Mouse (Mus musculus): ENCODE measurements around the gene Vps4a. TPM values are rescaled to one million over a fixed set of nuclear protein-coding genes. Genes with fewer than 3 reads are reported as not detected.

The Vps4a gene
- polyA plus RNA-seq, 1 experiment from 2014 or later: 48.8 TPM

GRCm38 (mm10) chr8:107074128-107074527, 43.1 kb downstream of the Vps4a start:
- Histone ChIP-seq H3K9ac (ENCODE audit: low read depth, low read length) (no peak overlapping the region), H3K4me2 (replicated peaks; ENCODE audit: low read depth) (no peak overlapping the region), H3K4me1 (replicated peaks; ENCODE audit: control insufficient read depth, insufficient read depth, low read length) (no peaks in the 10 kb centered on the region), H3K27ac (ENCODE audit: low read depth, low read length) (no peak overlapping the region), H3K27me3 (replicated peaks; ENCODE audit: control insufficient read depth, insufficient read depth, low read length) (no peaks in the 10 kb centered on the region), H3K4me3 (ENCODE audit: low read depth, low read length) (no peak overlapping the region), H3K36me3 (ENCODE audit: control insufficient read depth, insufficient read depth) (peaks cover 72% of the 10 kb centered on the region), H3K9me3 (ENCODE audit: control insufficient read depth) (no peaks in the 10 kb centered on the region)
- no peak for ATAC-seq
- WGBS: 96% methylated on average over 1 of the region's 1 CpGs
- TF ChIP-seq CTCF (IDR thresholded peaks at IDR 0.05; ENCODE audit: low read depth): no peak

DNA sequence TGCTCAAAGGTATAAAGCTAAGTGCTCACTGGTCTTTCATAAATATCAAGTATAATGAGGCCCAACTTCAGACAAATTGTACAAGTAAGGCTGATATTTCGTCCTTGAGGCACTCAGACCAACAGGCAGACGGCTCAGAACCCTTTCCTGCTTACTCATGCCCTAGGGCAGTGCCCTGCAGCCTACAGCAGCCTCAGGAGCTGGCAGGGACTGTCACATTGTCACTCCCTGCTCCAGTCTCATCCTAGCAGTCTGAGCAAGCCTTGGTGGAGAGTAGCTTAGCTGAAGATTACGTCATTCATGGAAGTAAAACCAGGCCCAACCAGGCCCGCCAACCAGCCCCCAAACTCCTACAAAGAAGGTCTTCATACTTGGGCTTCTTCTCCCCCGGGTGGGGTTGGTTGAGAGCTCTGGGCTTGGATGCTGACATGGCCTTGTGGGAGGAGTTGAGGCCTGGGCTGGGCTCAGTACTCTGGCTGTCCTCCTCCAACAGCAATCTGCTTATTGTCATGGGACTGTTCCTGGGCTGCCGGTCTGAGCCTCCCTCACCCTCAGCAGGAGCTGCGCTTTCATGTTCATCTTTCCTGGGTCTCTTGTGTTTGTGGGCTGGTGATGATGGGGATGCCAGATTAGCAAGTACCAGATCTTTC, 45.3 kb downstream of the Vps4a start:
- peaks cover 79% of the 10 kb centered on the region for H3K36me3 ChIP-seq (ENCODE audit: control insufficient read depth, insufficient read depth)
- H3K9ac ChIP-seq (ENCODE audit: low read depth, low read length): no peak overlapping the region
- no peaks in the 10 kb centered on the region for H3K9me3 ChIP-seq (ENCODE audit: control insufficient read depth)
- H3K4me3 ChIP-seq (ENCODE audit: low read depth, low read length): no peak overlapping the region
- no peak overlapping the region for H3K4me2 ChIP-seq (replicated peaks; ENCODE audit: low read depth)
- no peaks in the 10 kb centered on the region for H3K27me3 ChIP-seq (replicated peaks; ENCODE audit: control insufficient read depth, insufficient read depth, low read length)
- TF ChIP-seq CTCF (IDR thresholded peaks at IDR 0.05; ENCODE audit: low read depth): no peak
- no peak for ATAC-seq
- 84% methylated on average over 7 of the region's 7 CpGs for WGBS
- H3K27ac ChIP-seq (ENCODE audit: low read depth, low read length): no peak overlapping the region
- no peaks in the 10 kb centered on the region for H3K4me1 ChIP-seq (replicated peaks; ENCODE audit: control insufficient read depth, insufficient read depth, low read length)

DNA sequence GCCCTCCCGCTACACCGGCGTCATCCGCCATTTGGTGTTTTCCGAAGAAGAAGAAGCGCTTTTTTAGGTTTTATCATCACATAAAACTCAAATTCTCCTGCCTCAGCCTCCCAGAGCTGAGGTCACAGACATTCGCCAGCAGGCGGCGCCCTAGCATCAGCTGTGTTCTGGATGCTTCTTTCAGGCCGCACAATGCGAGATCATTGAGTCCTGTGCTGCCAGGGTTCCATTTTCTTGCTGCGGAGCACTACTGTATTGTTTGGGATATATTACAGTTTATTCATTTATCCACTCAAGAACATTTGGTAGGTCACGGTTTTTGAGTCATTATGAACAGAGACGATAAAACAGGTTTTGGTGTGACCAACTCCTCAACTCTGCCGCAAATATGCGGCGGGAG, 54.3 kb downstream of the Vps4a start:
- no peak overlapping the region for H3K4me2 ChIP-seq (replicated peaks; ENCODE audit: low read depth)
- TF ChIP-seq CTCF (IDR thresholded peaks at IDR 0.05; ENCODE audit: low read depth): peak; percentile 54
- H3K27ac ChIP-seq (ENCODE audit: low read depth, low read length): no peak overlapping the region
- 96% methylated on average over 17 of the region's 17 CpGs for WGBS
- ATAC-seq: no peak
- H3K36me3 ChIP-seq (ENCODE audit: control insufficient read depth, insufficient read depth): peaks cover 43% of the 10 kb centered on the region
- no peak overlapping the region for H3K4me3 ChIP-seq (ENCODE audit: low read depth, low read length)
- H3K9ac ChIP-seq (ENCODE audit: low read depth, low read length): no peak overlapping the region
- H3K4me1 ChIP-seq (replicated peaks; ENCODE audit: control insufficient read depth, insufficient read depth, low read length): no peaks in the 10 kb centered on the region
- H3K9me3 ChIP-seq (ENCODE audit: control insufficient read depth): no peaks in the 10 kb centered on the region
- no peaks in the 10 kb centered on the region for H3K27me3 ChIP-seq (replicated peaks; ENCODE audit: control insufficient read depth, insufficient read depth, low read length)

- Histone ChIP-seq H3K4me2 (replicated peaks; ENCODE audit: low read depth) (no peak overlapping the region), H3K4me1 (replicated peaks; ENCODE audit: control insufficient read depth, insufficient read depth, low read length) (no peaks in the 10 kb centered on the region), H3K9ac (ENCODE audit: low read depth, low read length) (no peak overlapping the region), H3K4me3 (ENCODE audit: low read depth, low read length) (no peak overlapping the region), H3K27ac (ENCODE audit: low read depth, low read length) (no peak overlapping the region), H3K36me3 (ENCODE audit: control insufficient read depth, insufficient read depth) (peaks cover 43% of the 10 kb centered on the region), H3K9me3 (ENCODE audit: control insufficient read depth) (no peaks in the 10 kb centered on the region), H3K27me3 (replicated peaks; ENCODE audit: control insufficient read depth, insufficient read depth, low read length) (no peaks in the 10 kb centered on the region)
- ATAC-seq: no peak
- no peak for TF ChIP-seq CTCF (IDR thresholded peaks at IDR 0.05; ENCODE audit: low read depth)
- WGBS: 98% methylated on average over 5 of the region's 5 CpGs
These were observed 55.0 kb downstream of the Vps4a start for GRCm38 (mm10) chr8:107086018-107086417.

- no peak for ATAC-seq
These were observed 57.6 kb downstream of the Vps4a start for GRCm38 (mm10) chr8:107088526-107089063.

DNA sequence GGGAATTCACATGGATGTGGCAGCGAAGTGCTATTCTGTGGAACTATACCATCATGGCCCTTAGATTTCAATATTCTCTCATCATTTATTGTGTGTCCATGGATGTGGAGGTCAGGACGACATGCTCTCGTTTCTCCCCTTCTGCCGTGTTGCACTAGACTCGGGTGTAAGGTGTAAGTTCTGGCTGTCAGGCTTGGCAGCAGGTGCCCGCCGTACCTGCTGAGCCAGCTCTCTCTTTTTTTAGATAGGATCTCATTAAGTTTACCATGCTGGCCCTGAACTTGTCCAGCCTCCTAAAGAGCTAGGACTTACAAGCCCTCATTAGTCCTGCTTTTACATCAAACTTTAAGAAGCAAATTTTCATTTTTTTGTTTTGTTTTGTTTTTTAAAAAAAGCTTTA, 59.5 kb downstream of the Vps4a start:
- H3K36me3 ChIP-seq (ENCODE audit: control insufficient read depth, insufficient read depth): peaks cover 30% of the 10 kb centered on the region

More at GRCm38 (mm10) chr8:107088526-107089063, 57.6 kb downstream of the Vps4a start:
- Histone ChIP-seq H3K27ac (ENCODE audit: low read depth, low read length) (no peak overlapping the region), H3K4me1 (replicated peaks; ENCODE audit: control insufficient read depth, insufficient read depth, low read length) (no peaks in the 10 kb centered on the region), H3K27me3 (replicated peaks; ENCODE audit: control insufficient read depth, insufficient read depth, low read length) (no peaks in the 10 kb centered on the region), H3K9me3 (ENCODE audit: control insufficient read depth) (no peaks in the 10 kb centered on the region), H3K4me3 (ENCODE audit: low read depth, low read length) (no peak overlapping the region), H3K36me3 (ENCODE audit: control insufficient read depth, insufficient read depth) (peaks cover 41% of the 10 kb centered on the region), H3K4me2 (replicated peaks; ENCODE audit: low read depth) (no peak overlapping the region), H3K9ac (ENCODE audit: low read depth, low read length) (no peak overlapping the region)
- no peak for TF ChIP-seq CTCF (IDR thresholded peaks at IDR 0.05; ENCODE audit: low read depth)
- 98% methylated on average over 5 of the region's 5 CpGs for WGBS

More for the DNA sequence above, 59.5 kb downstream of the Vps4a start:
- ATAC-seq: no peak
- Histone ChIP-seq H3K27ac (ENCODE audit: low read depth, low read length) (no peak overlapping the region), H3K9me3 (ENCODE audit: control insufficient read depth) (no peaks in the 10 kb centered on the region), H3K4me2 (replicated peaks; ENCODE audit: low read depth) (no peak overlapping the region), H3K9ac (ENCODE audit: low read depth, low read length) (no peak overlapping the region), H3K4me1 (replicated peaks; ENCODE audit: control insufficient read depth, insufficient read depth, low read length) (no peaks in the 10 kb centered on the region), H3K27me3 (replicated peaks; ENCODE audit: control insufficient read depth, insufficient read depth, low read length) (no peaks in the 10 kb centered on the region), H3K4me3 (ENCODE audit: low read depth, low read length) (no peak overlapping the region)
- TF ChIP-seq CTCF (IDR thresholded peaks at IDR 0.05; ENCODE audit: low read depth): no peak
- WGBS: 94% methylated on average over 7 of the region's 7 CpGs

Other genes starting within 250 kb of the Vps4a start
- 0.07 and 0.14 TPM in 2 replicates for gene Has3, start 161.0 kb upstream of the Vps4a start, polyA plus RNA-seq (2015; fragmentation: Nextera tagmentation; extraction: Ambion mirVana)
- gene Utp4, start 137.6 kb upstream of the Vps4a start, polyA plus RNA-seq (2015; fragmentation: Nextera tagmentation; extraction: Ambion mirVana): 22.8 and 25.1 TPM in 2 replicates
- gene Sntb2, start 95.5 kb upstream of the Vps4a start, polyA plus RNA-seq (2015; fragmentation: Nextera tagmentation; extraction: Ambion mirVana): 8.3 and 10.0 TPM in 2 replicates
- 20.8 and 22.2 TPM in 2 replicates for gene Pdf, start 17.4 kb downstream of the Vps4a start, polyA plus RNA-seq (2015; fragmentation: Nextera tagmentation; extraction: Ambion mirVana)
- gene Cog8, start 25.5 kb downstream of the Vps4a start, polyA plus RNA-seq (2015; fragmentation: Nextera tagmentation; extraction: Ambion mirVana): 21.6 and 25.4 TPM in 2 replicates
- gene Nip7, start 25.7 kb downstream of the Vps4a start, polyA plus RNA-seq (2015; fragmentation: Nextera tagmentation; extraction: Ambion mirVana): 42.8 and 44.7 TPM in 2 replicates
- gene Tmed6, start 34.4 kb downstream of the Vps4a start, polyA plus RNA-seq (2015; fragmentation: Nextera tagmentation; extraction: Ambion mirVana): 10.5 and 11.2 TPM in 2 replicates
- 11.2 and 12.1 TPM in 2 replicates for gene Terf2, start 65.3 kb downstream of the Vps4a start, polyA plus RNA-seq (2015; fragmentation: Nextera tagmentation; extraction: Ambion mirVana)
- gene Cyb5b, start 119.4 kb downstream of the Vps4a start, polyA plus RNA-seq (2015; fragmentation: Nextera tagmentation; extraction: Ambion mirVana): 93.2 and 103 TPM in 2 replicates